Mouse (Mus musculus) CH12.LX (cell line): Measurements from ENCODE around the gene Ncln.

ENCODE experiments used
- CTCF ChIP-seq, 2 experiments: IDR thresholded peaks in 1 of 2; conservative IDR thresholded peaks in 1 of 2; 2 replicates each; pipeline ENCODE4 v1.5.1; 2011 to 2012; ENCODE audit warnings: low read depth in 2 of 2, low read length in 2 of 2, improper control_type of control experiment in 1 of 2, inconsistent platforms in 1 of 2, mild to moderate bottlenecking in 1 of 2, moderate library complexity in 1 of 2
- MAX ChIP-seq: IDR thresholded peaks from 2 replicates; pipeline ENCODE4 v1.6.1; 2011; ENCODE audit warnings: low read length, improper control_type of control experiment
- MXI1 ChIP-seq: IDR thresholded peaks from 2 replicates; pipeline ENCODE4 v1.6.1; 2011; ENCODE audit warnings: mild to moderate bottlenecking, low read depth, low read length, improper control_type of control experiment
- MYC ChIP-seq: IDR thresholded peaks from 2 replicates; pipeline ENCODE4 v1.6.1; 2011; ENCODE audit warnings: low read depth, mild to moderate bottlenecking, improper control_type of control experiment, low read length
- POLR2A ChIP-seq: IDR thresholded peaks from 2 replicates; pipeline ENCODE4 v1.6.1; 2011; ENCODE audit warnings: low read depth, mild to moderate bottlenecking, improper control_type of control experiment, low read length
- RCOR1 ChIP-seq: conservative IDR thresholded peaks from 2 replicates; pipeline ENCODE4 v1.6.1; 2012; ENCODE audit warnings: low read depth, mild to moderate bottlenecking, inconsistent platforms, low read length, improper control_type of control experiment
- UBTF ChIP-seq: IDR thresholded peaks from 2 replicates; pipeline ENCODE4 v1.6.1; 2012; ENCODE audit warnings: low read depth, mild to moderate bottlenecking, inconsistent platforms, low read length, improper control_type of control experiment, moderate library complexity
- USF1 ChIP-seq: IDR thresholded peaks from 2 replicates; pipeline ENCODE4 v1.6.1; 2014; ENCODE audit warnings: low read depth, mild to moderate bottlenecking, inconsistent platforms, low read length, improper control_type of control experiment
- ZKSCAN1 ChIP-seq: IDR thresholded peaks from 2 replicates; pipeline ENCODE4 v1.6.1; 2012; ENCODE audit warnings: low read depth, inconsistent platforms, low read length, improper control_type of control experiment, borderline replicate concordance

DNA sequence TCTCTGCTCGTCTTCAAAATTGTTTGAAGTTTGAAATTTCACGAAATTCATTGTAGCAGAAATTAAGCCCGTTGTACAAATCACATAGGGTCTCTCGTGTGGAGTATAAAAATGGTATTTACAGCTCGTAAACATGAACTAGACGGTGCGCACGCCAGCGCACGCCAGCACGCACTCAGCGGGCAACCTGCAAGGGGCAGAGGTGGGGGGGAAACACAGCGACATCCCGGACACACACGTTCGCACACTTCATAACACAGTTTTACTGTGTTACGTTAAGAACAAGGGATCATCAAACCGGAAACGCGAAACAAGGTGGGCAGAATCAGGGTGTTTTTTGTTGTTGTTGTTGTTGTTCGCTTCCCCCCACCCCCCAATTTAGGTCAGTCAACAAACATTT lies 36.8 kb downstream of the Ncln start:
- no peak for TF ChIP-seq POLR2A
- TF ChIP-seq ZKSCAN1: no peak
- no peak for TF ChIP-seq MAX
- no peak for TF ChIP-seq UBTF
- TF ChIP-seq CTCF (conservative IDR thresholded peaks at IDR 0.05 in 1 of 2, IDR thresholded peaks at IDR 0.05 in 1 of 2; ENCODE audit: low read depth in 2 of 2, low read length in 2 of 2): no peak
- no peak for TF ChIP-seq MXI1
- TF ChIP-seq RCOR1: no peak
- TF ChIP-seq MYC: no peak
- no peak for TF ChIP-seq USF1
